Mouse (Mus musculus): Measurements from ENCODE around the gene Psme2. TPM values are rescaled to one million over a fixed set of nuclear protein-coding genes. Genes with fewer than 3 reads are reported as not detected.

Gene Psme2
- polyA plus RNA-seq, 2 experiments = 56.0 to 190 TPM

GRCm38 (mm10) chr14:55576376-55576775 lies 14.5 kb downstream of the Psme2 start:
- H3K4me2 ChIP-seq (ENCODE audit: low read depth) = no peak overlapping the region
- H3K9ac ChIP-seq (replicated peaks) = no peak overlapping the region
- H3K36me3 ChIP-seq (replicated peaks; ENCODE audit: control insufficient read depth, insufficient read depth, low read depth) = no peaks in the 10 kb centered on the region; the same call in none of the 2 replicates
- no peak for ATAC-seq (ENCODE audit: insufficient read depth)
- DNase-seq (ENCODE audit: low read depth in 3 of 3, low spot score in 3 of 3) = no peak
- no peak for TF ChIP-seq EP300 (IDR thresholded peaks at IDR 0.05; ENCODE audit: low read depth)
- TF ChIP-seq CTCF (IDR thresholded peaks at IDR 0.05; ENCODE audit: low read depth) = no peak
- H3K4me3 ChIP-seq (ENCODE audit: insufficient read depth in 1 of 2, low read depth in 2 of 2, low read length in 2 of 2) = no peak overlapping the region
- H3K27ac ChIP-seq = no peak overlapping the region
- H3K9me3 ChIP-seq (ENCODE audit: control insufficient read depth, low read length) = no peaks in the 10 kb centered on the region
- no peaks in the 10 kb centered on the region for H3K27me3 ChIP-seq (ENCODE audit: control insufficient read depth, insufficient read depth, low read length)
- 69% methylated on average over 16 of the region's 16 CpGs for WGBS (ENCODE audit: insufficient replicate concordance)
- H3K4me1 ChIP-seq (replicated peaks; ENCODE audit: control insufficient read depth in 2 of 2, insufficient read depth in 2 of 2, low read length in 1 of 2) = peaks cover 3 to 11% of the 10 kb centered on the region in 2 experiments; a peak in 3 of 4 replicates

- WGBS (ENCODE audit: insufficient replicate concordance) = 67% methylated on average over 13 of the region's 13 CpGs
- no peaks in the 10 kb centered on the region for H3K27me3 ChIP-seq (ENCODE audit: control insufficient read depth, insufficient read depth, low read length)
- H3K27ac ChIP-seq = no peak overlapping the region
- no peak overlapping the region for H3K4me2 ChIP-seq (ENCODE audit: low read depth)
- TF ChIP-seq CTCF (IDR thresholded peaks at IDR 0.05; ENCODE audit: low read depth) (no peak), EP300 (IDR thresholded peaks at IDR 0.05; ENCODE audit: low read depth) (no peak)
- no peaks in the 10 kb centered on the region; the same call in 1 of the 2 replicates for H3K36me3 ChIP-seq (replicated peaks; ENCODE audit: control insufficient read depth, insufficient read depth, low read depth)
- no peak overlapping the region for H3K4me3 ChIP-seq (ENCODE audit: insufficient read depth in 1 of 2, low read depth in 2 of 2, low read length in 2 of 2)
- ATAC-seq (ENCODE audit: insufficient read depth) (no peak), DNase-seq (ENCODE audit: low read depth in 3 of 3, low spot score in 3 of 3) (no peak)
- no peaks in the 10 kb centered on the region for H3K9me3 ChIP-seq (ENCODE audit: control insufficient read depth, low read length)
- H3K4me1 ChIP-seq (replicated peaks; ENCODE audit: control insufficient read depth in 2 of 2, insufficient read depth in 2 of 2, low read length in 1 of 2) = peaks cover 3 to 11% of the 10 kb centered on the region in 2 experiments; a peak in 3 of 4 replicates
- H3K9ac ChIP-seq (replicated peaks) = no peak overlapping the region
These were observed 15.2 kb downstream of the Psme2 start for GRCm38 (mm10) chr14:55575711-55576110.

GRCm38 (mm10) chr14:55575302-55575701 lies 15.6 kb downstream of the Psme2 start, which contains the start of gene Fitm1:
Fitm1 (plus strand) TSS chr14:55575617.
- ATAC-seq (ENCODE audit: insufficient read depth) (no peak), DNase-seq (ENCODE audit: low read depth in 3 of 3, low spot score in 3 of 3) (no peak)
- no peak within 1 kb of the TSS for H3K4me3 ChIP-seq (ENCODE audit: insufficient read depth in 1 of 2, low read depth in 2 of 2, low read length in 2 of 2)
- H3K27me3 ChIP-seq (ENCODE audit: control insufficient read depth, insufficient read depth, low read length) = no peaks in the 10 kb centered on the region
- peaks cover 3% of the 10 kb centered on the region; the same call in 1 of the 2 replicates for H3K36me3 ChIP-seq (replicated peaks; ENCODE audit: control insufficient read depth, insufficient read depth, low read depth)
- no peak within 1 kb of the TSS for H3K27ac ChIP-seq
- H3K9me3 ChIP-seq (ENCODE audit: control insufficient read depth, low read length) = no peaks in the 10 kb centered on the region
- no peak within 1 kb of the TSS for H3K4me2 ChIP-seq (ENCODE audit: low read depth)
- no peak for TF ChIP-seq CTCF (IDR thresholded peaks at IDR 0.05; ENCODE audit: low read depth)
- no peak for TF ChIP-seq EP300 (IDR thresholded peaks at IDR 0.05; ENCODE audit: low read depth)
- peaks cover 3 to 12% of the 10 kb centered on the region in 2 experiments; a peak in 3 of 4 replicates for H3K4me1 ChIP-seq (replicated peaks; ENCODE audit: control insufficient read depth in 2 of 2, insufficient read depth in 2 of 2, low read length in 1 of 2)
- 67% methylated on average over 8 of the region's 8 CpGs for WGBS (ENCODE audit: insufficient replicate concordance)
- H3K9ac ChIP-seq (replicated peaks) = no peak within 1 kb of the TSS

- DNase-seq (ENCODE audit: low read depth in 3 of 3, low spot score in 3 of 3) (no peak), ATAC-seq (ENCODE audit: insufficient read depth) (no peak)
- Histone ChIP-seq H3K4me2 (ENCODE audit: low read depth) (no peak overlapping the region), H3K27me3 (ENCODE audit: control insufficient read depth, insufficient read depth, low read length) (no peaks in the 10 kb centered on the region), H3K9me3 (ENCODE audit: control insufficient read depth, low read length) (no peaks in the 10 kb centered on the region), H3K9ac (replicated peaks) (no peak overlapping the region), H3K4me1 (replicated peaks; ENCODE audit: control insufficient read depth in 2 of 2, insufficient read depth in 2 of 2, low read length in 1 of 2) (peaks cover 0 to 1% of the 10 kb centered on the region in 2 experiments; a peak in 2 of 4 replicates), H3K27ac (no peak overlapping the region), H3K4me3 (ENCODE audit: insufficient read depth in 1 of 2, low read depth in 2 of 2, low read length in 2 of 2) (no peak overlapping the region), H3K36me3 (replicated peaks; ENCODE audit: control insufficient read depth, insufficient read depth, low read depth) (peaks cover 15% of the 10 kb centered on the region)
- TF ChIP-seq CTCF (IDR thresholded peaks at IDR 0.05; ENCODE audit: low read depth) (no peak), EP300 (IDR thresholded peaks at IDR 0.05; ENCODE audit: low read depth) (no peak)
These were observed 19.2 kb downstream of the Psme2 start for GRCm38 (mm10) chr14:55571760-55572159.

- Histone ChIP-seq H3K4me3 (ENCODE audit: insufficient read depth in 1 of 2, low read depth in 2 of 2, low read length in 2 of 2) (no peak overlapping the region), H3K27ac (no peak overlapping the region), H3K36me3 (replicated peaks; ENCODE audit: control insufficient read depth, insufficient read depth, low read depth) (peaks cover 27% of the 10 kb centered on the region), H3K27me3 (ENCODE audit: control insufficient read depth, insufficient read depth, low read length) (no peaks in the 10 kb centered on the region), H3K9ac (replicated peaks) (no peak overlapping the region), H3K4me1 (replicated peaks; ENCODE audit: control insufficient read depth in 2 of 2, insufficient read depth in 2 of 2, low read length in 1 of 2) (peaks cover 0 to 1% of the 10 kb centered on the region in 2 experiments; a peak in 2 of 4 replicates), H3K4me2 (ENCODE audit: low read depth) (no peak overlapping the region), H3K9me3 (ENCODE audit: control insufficient read depth, low read length) (no peaks in the 10 kb centered on the region)
- ATAC-seq (ENCODE audit: insufficient read depth) (no peak), DNase-seq (ENCODE audit: low read depth in 3 of 3, low spot score in 3 of 3) (no peak)
- WGBS (ENCODE audit: insufficient replicate concordance) = 73% methylated on average over 2 of the region's 2 CpGs
- no peak for TF ChIP-seq EP300 (IDR thresholded peaks at IDR 0.05; ENCODE audit: low read depth)
- TF ChIP-seq CTCF (IDR thresholded peaks at IDR 0.05; ENCODE audit: low read depth) = no peak
These were observed 20.3 kb downstream of the Psme2 start for GRCm38 (mm10) chr14:55570588-55570987.
